Mouse (Mus musculus) urinary bladder, postnatal 25 days (tissue): Measurements from ENCODE around the gene Sytl3.

Experiments
- DNase-seq: peaks from one replicate; pipeline ENCODE4 v3.0.0; 2022; ENCODE audit warnings: low spot score

The Sytl3 gene

GRCm38 (mm10) chr17:6778332-6778683 is 119.4 kb downstream of the Sytl3 start:
- no peak for DNase-seq

DNA sequence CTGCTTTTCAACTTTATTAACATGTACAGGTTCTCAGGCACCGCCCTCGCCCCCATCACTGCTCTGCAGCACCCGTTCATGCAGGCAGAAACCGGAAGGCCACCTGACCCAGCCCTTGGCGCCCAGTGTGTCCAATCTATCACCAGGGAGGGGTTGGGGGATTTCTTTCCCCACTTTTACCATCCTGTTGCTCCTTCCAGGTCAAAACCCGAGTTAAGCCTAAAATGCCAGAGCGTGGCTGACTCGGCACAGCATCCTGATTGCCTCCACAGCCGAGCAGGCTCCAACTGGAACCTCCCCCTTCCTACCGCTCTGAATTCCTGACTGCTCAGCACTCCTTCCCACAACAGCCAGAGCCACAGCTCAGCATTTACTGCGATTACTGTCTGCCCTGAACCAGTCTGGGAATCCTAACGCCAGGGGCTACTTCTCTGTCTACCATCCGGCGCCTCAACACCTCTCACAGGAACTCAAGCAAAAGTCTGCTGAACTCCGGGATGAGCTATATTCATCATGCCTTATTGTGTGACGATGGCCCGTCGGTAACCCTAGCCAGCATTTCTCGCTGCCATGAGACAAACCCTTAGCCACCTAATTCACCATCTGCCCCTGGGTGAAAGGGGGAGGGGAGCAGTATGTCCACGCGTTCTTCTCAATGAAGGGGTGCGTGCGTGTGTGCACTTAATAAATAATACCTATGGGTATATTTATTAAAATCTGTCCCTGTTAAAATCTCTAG is 120.0 kb downstream of the Sytl3 start:
- DNase-seq = no peak

DNA sequence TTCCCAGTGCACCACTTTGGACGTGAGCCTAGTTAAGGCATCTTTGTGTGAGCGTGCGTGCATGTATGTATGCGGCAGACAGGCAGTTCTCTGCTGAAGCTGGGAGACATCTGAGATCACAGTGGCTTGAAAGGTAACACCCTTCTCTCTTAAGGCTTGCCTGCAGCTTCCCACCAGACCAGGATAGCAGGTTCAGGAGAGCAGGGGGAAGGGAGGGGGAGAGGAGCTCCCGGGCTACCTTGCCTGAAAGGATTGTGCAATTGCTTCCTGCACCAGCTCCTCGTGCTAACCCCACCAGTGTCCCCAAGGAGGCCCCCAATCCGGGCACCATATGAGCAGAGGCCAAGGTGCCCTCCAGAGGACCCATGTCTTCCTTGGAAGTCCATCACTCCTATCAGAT is 120.7 kb downstream of the Sytl3 start:
- DNase-seq = no peak

DNA sequence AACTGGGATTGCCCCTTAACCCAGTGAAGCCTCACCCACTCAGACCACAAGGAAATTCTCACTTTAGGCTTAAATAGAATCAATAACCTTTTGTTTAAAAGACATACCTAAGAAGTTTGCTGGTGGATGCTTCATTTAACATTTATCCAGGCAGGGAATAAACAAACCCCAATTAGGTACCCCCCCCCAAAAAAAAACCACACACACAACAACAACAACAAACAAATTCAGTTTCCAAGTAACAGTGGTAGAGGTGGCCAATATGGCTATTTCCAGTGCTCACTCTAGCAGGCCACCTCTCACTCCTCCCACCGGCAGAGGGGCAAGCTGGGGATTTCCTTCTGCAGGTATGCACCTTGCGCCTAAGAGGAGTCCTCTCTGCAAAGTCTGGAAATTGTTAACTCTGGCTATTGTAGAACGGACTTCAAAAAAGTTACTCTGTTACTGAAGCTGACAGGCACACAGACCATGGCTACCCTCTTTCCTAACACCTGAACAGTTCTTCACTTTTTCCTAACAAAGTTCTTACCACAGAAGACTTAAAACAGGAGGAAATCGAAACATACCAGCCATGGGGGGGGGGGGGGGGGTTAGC is 121.7 kb downstream of the Sytl3 start:
- no peak for DNase-seq

DNA sequence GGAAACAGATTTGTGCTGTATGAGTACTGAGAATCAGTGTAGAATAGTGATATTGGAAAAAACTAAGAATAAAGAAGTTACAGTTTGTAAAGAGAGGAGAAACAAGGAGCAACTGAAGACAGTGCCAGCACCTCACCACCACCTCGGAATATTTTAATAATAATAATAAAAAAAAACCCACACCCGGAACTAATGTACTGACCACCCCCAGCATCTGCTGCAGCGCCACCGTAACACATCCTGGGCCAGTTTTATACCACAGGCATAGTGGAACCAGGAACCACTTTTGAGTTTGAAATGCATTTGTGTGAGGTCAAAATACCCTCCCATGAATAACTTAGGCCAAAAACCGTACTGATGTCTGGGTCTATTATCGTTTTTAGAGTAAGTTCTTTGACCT is 122.4 kb downstream of the Sytl3 start:
- no peak for DNase-seq

GRCm38 (mm10) chr17:6782033-6782526 is 123.2 kb downstream of the Sytl3 start:
- DNase-seq = peak; percentile 27

GRCm38 (mm10) chr17:6782611-6783005 is 123.7 kb downstream of the Sytl3 start, which contains the start of gene Ezr:
Ezr (minus strand) TSS chr17:6782784.
- DNase-seq = peak; percentile 88

- peak; percentile 52 for DNase-seq
Observed at GRCm38 (mm10) chr17:6783006-6783661, 124.2 kb downstream of the Sytl3 start.

DNA sequence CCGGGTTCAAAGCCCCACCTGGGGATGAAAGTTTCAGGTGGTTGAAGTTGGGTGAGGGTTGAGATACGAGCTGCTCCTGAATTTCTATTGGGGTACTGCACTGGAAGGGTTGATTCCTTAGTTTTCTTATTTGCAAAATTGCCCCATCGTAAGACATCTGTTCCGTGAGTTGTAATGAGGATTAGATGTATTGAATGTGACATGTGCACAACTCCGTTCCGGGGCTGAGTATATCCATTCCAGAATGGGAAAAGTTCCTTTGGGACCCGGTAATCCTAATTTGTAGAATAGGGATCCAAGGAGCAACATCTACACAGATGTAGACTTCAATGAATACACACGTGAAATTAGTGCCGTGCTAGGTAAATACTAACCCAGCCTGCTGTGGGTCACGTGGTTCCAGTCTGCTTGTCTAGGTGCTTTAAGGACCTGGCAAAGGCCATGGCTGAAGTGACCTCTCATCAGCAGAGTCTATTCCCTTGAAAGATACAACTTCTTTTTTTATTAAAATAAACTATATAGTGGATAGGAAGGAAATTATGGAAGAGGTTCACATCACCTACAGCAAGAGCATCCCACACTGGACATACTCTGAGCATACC is 125.0 kb downstream of the Sytl3 start:
- DNase-seq = no peak

DNA sequence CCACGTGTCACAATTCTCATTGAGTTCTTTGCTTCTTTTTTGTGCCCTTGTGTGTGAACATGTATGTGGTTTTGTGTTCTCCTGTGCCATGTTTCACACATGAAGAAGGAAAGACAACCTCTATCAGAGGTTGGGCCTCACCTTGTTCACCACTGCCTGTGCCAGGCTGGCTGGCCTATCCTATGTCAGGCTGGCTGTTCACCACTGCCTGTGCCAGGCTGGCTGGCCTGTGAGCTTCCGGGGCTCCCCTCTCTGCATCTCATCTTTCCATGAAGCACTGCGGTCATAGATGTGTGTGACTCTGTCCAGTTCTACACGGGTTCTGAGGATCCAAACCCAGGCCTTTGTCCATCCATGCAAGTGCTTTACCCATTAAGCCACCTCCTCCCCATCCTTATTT is 128.3 kb downstream of the Sytl3 start:
- no peak for DNase-seq
